Mouse (Mus musculus): ENCODE results near the gene Abcc4.

- no peak for TF ChIP-seq CTCF (conservative IDR thresholded peaks at IDR 0.05; ENCODE audit: low read length)
- no peak for TF ChIP-seq POU5F1 (IDR thresholded peaks at IDR 0.05; ENCODE audit: borderline replicate concordance, low read length)
- no peak for TF ChIP-seq NANOG (IDR thresholded peaks at IDR 0.05; ENCODE audit: borderline replicate concordance, low read length)
Observed at GRCm38 (mm10) chr14:118676308-118676994, 29.6 kb downstream of the Abcc4 start.

Measured in E14TG2a.4 (cell line).